Mouse (Mus musculus) frontal cortex, adult (tissue): ENCODE data around the gene Mdk.
A peak's percentile ranks its signal among the peaks of the same experiment; 100 is the strongest.

Experiments used
- ATAC-seq: cut with Nextera tagmentation; 2 replicates; pipeline ENCODE4 v1.9.2; 2017; ENCODE audit warnings: mild to moderate bottlenecking, moderate library complexity, mixed read lengths; ENCODE audit not compliant: low TSS enrichment

Mdk gene

GRCm38 (mm10) chr2:91958701-91959457, 26.8 kb upstream of the Mdk start:
- peak; percentile 11; the same call in 1 of the 2 replicates for ATAC-seq

DNA sequence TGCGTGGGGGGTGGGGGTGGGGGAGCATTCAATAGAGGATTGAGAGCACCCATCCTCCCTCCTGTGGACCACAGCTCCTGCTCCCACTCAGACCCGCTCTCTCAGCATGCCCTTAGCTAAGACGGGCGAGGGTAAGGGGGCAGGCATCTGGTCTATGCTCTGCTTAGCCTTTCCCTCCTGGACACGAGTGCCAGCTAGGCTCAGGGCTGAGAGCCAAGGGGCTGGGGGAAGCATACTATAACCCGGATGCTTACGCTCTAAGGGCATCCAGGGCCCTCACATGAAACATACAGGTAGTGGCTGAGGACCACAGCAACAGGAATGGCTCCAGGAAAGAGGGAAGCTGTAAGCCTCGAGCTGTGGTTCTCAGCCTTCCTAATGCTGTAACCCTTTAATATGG, 26.0 kb upstream of the Mdk start:
- no peak for ATAC-seq

DNA sequence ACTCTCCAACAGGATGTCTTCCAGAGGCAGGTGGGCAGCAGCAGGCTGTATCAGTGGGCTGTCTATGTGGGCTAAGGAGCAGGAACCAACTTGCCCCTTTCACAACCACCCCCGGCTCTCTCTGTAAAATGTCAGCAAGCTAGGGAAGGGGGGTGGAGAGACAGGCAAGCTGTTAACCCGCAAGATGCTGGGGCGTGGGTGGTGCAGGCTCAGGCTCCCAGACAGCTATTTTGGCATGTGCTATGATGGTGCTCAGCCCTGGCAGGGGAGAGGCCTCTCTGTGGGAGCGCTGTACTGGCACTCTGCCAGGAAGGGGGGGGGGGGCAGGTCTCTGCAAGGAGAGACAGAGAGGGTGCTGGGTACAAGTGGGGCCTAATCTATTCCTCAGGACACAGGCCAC, 25.0 kb upstream of the Mdk start:
- peak; percentile 65 for ATAC-seq

GRCm38 (mm10) chr2:91955875-91956274, 23.8 kb upstream of the Mdk start:
- no peak for ATAC-seq

GRCm38 (mm10) chr2:91955121-91955591, 23.1 kb upstream of the Mdk start:
- ATAC-seq: no peak

- no peak for ATAC-seq
Observed at GRCm38 (mm10) chr2:91953825-91954224, 21.7 kb upstream of the Mdk start.

GRCm38 (mm10) chr2:91950275-91951085, 18.4 kb upstream of the Mdk start:
- ATAC-seq: peak; percentile 39

DNA sequence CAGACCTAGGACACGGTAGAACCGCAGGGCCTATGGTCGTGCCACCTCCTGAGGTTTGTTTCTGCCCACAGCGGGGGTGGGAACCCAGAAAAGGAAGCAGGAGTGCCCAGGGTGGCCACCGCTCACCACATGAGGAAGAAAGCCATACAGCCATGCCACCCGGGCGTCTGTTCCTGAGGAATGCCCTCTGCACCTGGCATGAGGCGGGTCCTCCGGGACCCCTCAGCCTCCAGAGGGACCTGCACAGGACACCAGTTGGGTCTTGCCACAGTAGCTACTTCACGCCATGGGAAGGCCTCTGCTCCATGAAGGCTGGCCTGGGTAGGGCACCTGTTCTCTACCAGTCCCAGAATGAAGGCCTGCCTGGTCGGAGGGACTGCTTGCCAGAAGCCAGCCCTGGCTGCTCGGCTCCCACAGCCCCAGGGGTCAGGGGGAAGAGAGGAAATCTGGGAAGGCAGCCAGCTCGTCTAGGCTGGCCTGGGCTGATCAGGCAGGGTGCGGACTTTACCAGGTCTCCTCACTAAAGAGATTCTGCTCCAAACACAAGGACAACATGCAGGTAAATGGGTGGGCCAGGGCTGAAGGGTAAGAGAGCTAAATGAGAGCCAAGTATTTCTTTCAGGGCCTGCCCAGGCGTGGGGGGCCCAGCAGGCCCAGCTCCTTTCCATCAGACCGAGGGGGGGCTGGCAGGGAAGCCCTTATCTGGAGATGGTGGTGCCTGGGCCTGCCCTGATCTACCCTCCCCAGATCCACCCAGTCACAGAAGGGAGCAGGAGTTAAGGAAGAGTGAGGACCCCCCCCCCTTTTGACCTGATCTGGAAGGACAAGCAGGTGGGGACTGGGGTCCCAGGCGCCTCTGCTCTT, 17.5 kb upstream of the Mdk start:
- ATAC-seq: 0 out of 2 replicates have a peak, but pooled peaks have one; percentile 1

DNA sequence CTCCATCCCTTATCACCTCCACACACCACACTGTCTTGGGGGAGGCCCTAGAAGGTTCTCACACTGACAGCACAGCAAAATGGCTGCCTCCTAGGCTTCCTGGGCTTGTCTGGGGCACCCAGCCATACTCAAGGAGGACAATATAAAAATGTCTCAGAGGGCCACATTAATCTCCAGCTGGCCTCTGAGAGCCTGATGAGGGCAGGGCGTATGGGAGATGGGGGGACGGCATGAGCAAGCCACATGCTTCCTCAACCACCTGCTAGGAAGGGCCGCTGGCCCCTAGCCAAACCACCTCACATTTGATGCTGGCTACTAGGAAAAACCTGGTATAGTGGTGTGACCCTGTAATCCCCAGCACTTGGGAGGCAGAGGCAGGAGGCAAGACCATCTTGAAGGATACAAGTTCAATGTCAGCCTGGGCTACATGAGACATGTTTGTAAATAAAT, 16.7 kb upstream of the Mdk start:
- ATAC-seq: no peak

DNA sequence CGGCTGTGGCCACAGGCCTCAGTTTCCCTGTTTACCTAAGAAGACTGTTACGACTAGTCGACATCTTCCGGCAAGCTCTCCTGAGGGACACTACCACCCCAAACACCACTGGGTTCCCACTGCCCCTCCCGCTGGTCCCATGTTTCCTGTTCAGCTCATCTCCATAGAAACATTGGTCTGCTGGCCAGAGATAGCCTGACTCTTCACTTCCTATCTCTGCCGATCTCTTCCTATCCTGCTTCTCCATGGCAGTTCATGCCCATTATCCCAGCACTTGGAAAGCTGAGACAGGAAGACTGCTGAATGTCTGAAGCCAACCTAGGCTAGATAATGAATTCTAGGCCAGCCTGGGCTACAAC, 16.0 kb upstream of the Mdk start:
- ATAC-seq: no peak

GRCm38 (mm10) chr2:91947397-91948150, 15.5 kb upstream of the Mdk start:
- ATAC-seq: peak; percentile 24; the same call in 1 of the 2 replicates

DNA sequence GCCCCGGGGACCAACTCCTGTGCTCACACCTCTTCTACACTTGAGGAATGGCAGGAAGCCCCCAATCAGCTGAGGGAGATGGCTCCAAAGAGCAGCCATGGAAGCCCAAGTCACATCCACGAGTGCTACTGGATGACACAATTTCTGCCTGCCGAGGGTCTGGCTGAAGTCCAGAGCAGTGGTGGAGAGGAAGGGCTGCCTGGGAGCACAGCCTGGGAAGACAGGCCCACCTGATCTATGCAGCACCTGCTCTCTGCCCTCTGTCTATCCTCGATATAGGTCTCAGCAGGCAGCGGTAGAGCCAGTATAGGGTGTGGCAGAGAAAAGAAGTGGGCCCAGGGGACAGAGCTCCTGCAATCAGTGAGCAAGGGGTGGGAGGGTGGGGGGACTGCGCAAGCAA, 14.7 kb upstream of the Mdk start:
- ATAC-seq: no peak

DNA sequence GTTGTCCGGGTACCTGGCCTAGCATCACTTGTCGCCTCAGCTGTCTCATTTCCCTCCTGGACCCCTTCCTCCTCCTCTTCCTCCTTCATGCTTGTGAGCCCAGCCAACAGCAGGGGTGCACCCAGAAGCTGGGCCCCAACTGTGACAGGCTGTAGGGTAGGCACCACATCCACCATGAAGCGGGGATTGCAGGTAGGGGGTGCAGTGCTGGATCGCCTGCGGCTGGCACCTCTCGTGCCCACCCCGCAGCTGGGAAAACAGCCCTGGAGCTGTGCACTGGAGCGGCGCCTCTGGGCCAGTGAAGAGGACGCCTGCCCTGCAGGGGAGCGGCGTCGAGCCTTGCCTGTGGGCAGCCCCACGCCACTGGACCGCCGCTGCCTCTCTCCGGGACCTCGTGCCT, 13.4 kb upstream of the Mdk start, which contains the start of gene Gm9821:
TSS of gene Gm9821 (plus strand) at position 221 of the 400 bp plus-strand sequence.
- ATAC-seq: no peak

- ATAC-seq: peak; percentile 25
Observed at GRCm38 (mm10) chr2:91944170-91944950, 12.3 kb upstream of the Mdk start.

GRCm38 (mm10) chr2:91942356-91942755, 10.3 kb upstream of the Mdk start:
- ATAC-seq: no peak

GRCm38 (mm10) chr2:91939303-91939935, 7.3 kb upstream of the Mdk start:
- ATAC-seq: peak; percentile 28

GRCm38 (mm10) chr2:91936154-91936553, 4.1 kb upstream of the Mdk start:
- peak; percentile 60 for ATAC-seq

DNA sequence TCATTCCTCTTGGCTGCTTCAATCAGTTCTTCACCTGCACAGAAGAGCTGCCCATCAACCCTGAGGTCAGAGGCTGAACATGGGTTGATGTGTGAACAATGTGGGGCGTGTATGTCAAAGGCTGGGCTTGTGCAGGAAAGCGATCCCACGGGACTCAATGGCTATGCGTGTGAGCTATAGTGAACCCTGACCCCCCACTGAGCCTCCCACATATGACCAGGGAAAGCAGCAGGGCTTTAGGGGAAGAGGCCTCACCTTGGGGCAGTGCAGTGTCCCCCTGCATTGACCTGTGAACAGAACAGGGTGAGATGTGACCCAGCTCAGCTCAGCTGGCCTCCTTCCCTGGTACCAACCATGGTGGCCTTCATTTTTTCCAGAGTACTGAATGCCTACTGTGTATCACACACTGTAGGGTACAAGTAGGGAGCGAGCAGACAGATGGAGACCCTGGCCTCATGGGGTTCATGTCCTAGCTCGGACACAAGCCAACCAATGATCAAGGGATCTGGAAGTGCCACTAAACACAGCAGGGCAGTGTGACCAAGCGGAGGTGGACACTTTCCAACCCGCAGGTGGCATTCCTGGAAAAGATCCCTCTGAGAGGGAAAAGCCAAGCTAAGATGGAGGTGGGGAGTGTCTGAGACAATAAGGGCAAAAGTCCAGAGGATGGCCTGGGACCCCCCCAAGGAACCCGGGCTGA, 2.9 kb upstream of the Mdk start:
- no peak for ATAC-seq

- no peak for ATAC-seq
Observed at GRCm38 (mm10) chr2:91934016-91934415, 1.9 kb upstream of the Mdk start.
